Mouse (Mus musculus) stomach, postnatal 0 days (tissue): ENCODE data around the gene Eps8.

Experiments used
- CTCF ChIP-seq: IDR thresholded peaks from 2 replicates; pipeline ENCODE4 v1.5.1; 2016; ENCODE audit warnings: antibody characterized with exemption, low read depth, mild to moderate bottlenecking, moderate library complexity
- EP300 ChIP-seq: optimal IDR thresholded peaks from 2 replicates; pipeline ENCODE3; 2016; ENCODE audit warnings: antibody characterized with exemption

- TF ChIP-seq EP300 (no peak), CTCF (no peak)
Measured at GRCm38 (mm10) chr6:137570718-137571131, 84.0 kb downstream of the Eps8 start.
